Mouse (Mus musculus): Measurements from ENCODE around the gene Lrrc17.

GRCm38 (mm10) chr5:21509801-21510200 is 33.6 kb upstream of the Lrrc17 start:
- TF ChIP-seq POLR2AphosphoS2 (IDR thresholded peaks at IDR 0.05; ENCODE audit: low read depth, low read length): no peak
- no peak for TF ChIP-seq CTCF (conservative IDR thresholded peaks at IDR 0.05 in 1 of 2, IDR thresholded peaks at IDR 0.05 in 1 of 2; ENCODE audit: low read depth in 2 of 2, low read length in 2 of 2)
- TF ChIP-seq BHLHE40 (IDR thresholded peaks at IDR 0.05; ENCODE audit: low read depth, low read length): no peak

Measured in CH12.LX (cell line).